Comparison of ENCODE assay signal across 11 mouse cellular contexts in the genomic region with DNA sequence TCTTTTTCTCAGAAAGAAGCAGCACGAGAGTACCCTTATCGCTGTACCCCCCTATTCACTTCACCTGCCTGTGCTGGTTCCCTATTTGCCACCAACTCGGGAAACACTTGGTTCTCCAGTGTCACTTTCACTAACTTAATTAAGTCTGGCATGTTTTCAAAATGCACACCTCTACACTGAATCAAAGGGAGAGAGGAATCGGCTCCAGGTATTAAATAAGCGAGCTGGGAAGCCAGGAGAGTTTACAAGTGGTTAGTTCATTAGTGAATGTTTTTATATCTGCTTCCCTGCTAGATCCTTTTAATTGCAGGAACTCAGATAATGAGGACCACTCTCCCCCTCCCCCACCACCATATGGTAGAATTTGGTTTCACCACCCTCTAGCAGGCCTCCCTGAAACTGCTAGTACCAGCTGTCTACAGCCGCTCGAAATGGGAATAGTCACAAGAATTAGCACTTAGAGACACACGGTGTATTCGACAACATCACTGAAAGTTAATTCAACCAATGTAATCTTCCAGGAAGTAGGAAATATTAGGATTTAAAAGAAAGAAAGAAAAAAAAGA. TPM values are rescaled to one million over a fixed set of nuclear protein-coding genes. Genes with fewer than 3 reads are reported as not detected.
DNase-seq lines count a peak whose midpoint lies in the region; ATAC-seq lines count a peak whose summit lies in the region.
"Had no signal": no experiment of that assay in that cellular context is flagged by ENCODE, and none has a peak within 500 bp of the region (broad histone marks: within the 10 kb centered on the region; RNA-seq: fewer than 3 reads in every experiment).

No protein-coding gene starts in this region.

- peak; percentile 82; the same call in 1 of the 2 replicates for ATAC-seq in forebrain, embryonic 12.5 days (ENCODE audit: low FRiP score)

- peak overlapping the region; percentile 19 for H3K27ac ChIP-seq in forebrain, embryonic 12.5 days
- H3K27ac ChIP-seq in heart, embryonic 10.5 days, result no peak overlapping the region
- H3K27ac ChIP-seq: kidney, postnatal 0 days had no signal

- H3K27me3 ChIP-seq in forebrain, embryonic 12.5 days, result no peaks in the 10 kb centered on the region
- no peaks in the 10 kb centered on the region for H3K27me3 ChIP-seq in heart, embryonic 10.5 days (ENCODE audit: insufficient read depth, poor library complexity, severe bottlenecking)

- no peak overlapping the region for H3K4me3 ChIP-seq in forebrain, embryonic 12.5 days (replicated peaks)
- H3K4me3 ChIP-seq in heart, embryonic 10.5 days, result no peak overlapping the region

- peak; percentile 85 for DNase-seq in brain, adult 2 months (ENCODE audit: low read depth, low spot score)
- peak; percentile 28 for DNase-seq in brain, embryonic 18.5 days (ENCODE audit: low read depth, low spot score)
- DNase-seq in layer of hippocampus, postnatal 36 days, result peak; percentile 45 to 53
- DNase-seq in spleen, adult 12 weeks (ENCODE audit: low spot score), result no peak
- no peak for DNase-seq in urinary bladder, postnatal 14 days (ENCODE audit: low spot score)
- no peak for DNase-seq in gastrocnemius, postnatal 10 days
- DNase-seq in heart, embryonic 10.5 days (ENCODE audit: low spot score), result no peak
- DNase-seq: gastrocnemius, postnatal 14 days; thymus, postnatal 4 days had no signal

- WGBS in forebrain, embryonic 12.5 days, result 39% methylated on average over 9 of the region's 9 CpGs
- WGBS in heart, embryonic 10.5 days, result 63% methylated on average over 9 of the region's 9 CpGs

- H3K9ac ChIP-seq in forebrain, embryonic 12.5 days, result no peak overlapping the region

- peaks cover 26% of the 10 kb centered on the region for H3K4me1 ChIP-seq in forebrain, embryonic 12.5 days
- H3K4me1 ChIP-seq in heart, embryonic 10.5 days, result peaks cover 20% of the 10 kb centered on the region

- H3K9me3 ChIP-seq in forebrain, embryonic 12.5 days, result no peaks in the 10 kb centered on the region
- no peaks in the 10 kb centered on the region for H3K9me3 ChIP-seq in heart, embryonic 10.5 days

- H3K4me2 ChIP-seq in forebrain, embryonic 12.5 days, result peak overlapping the region; percentile 21; the same call in 1 of the 2 replicates

- H3K36me3 ChIP-seq in forebrain, embryonic 12.5 days (replicated peaks), result no peaks in the 10 kb centered on the region
- 0 out of 2 replicates have a peak, but pooled peaks cover 4% of the 10 kb centered on the region for H3K36me3 ChIP-seq in heart, embryonic 10.5 days

RNA-seq across cellular contexts. Expression of gene Gm9747, which starts 28.2 kb away (rescaled TPM):
- polyA plus RNA-seq in forebrain, embryonic 12.5 days (2016; fragmentation: Nextera tagmentation; extraction: Ambion mirVana), result 37.0 and 38.2 TPM in 2 replicates
- not detected for total RNA-seq in layer of hippocampus, postnatal 36 days (2021)
- not detected for total RNA-seq in gastrocnemius, postnatal 10 days (2021)
- polyA plus RNA-seq in heart, embryonic 10.5 days (2016; fragmentation: Nextera tagmentation; extraction: Ambion mirVana), result 28.0 and 32.2 TPM in 2 replicates
- total RNA-seq: gastrocnemius, postnatal 14 days had no signal

RNA-seq across cellular contexts. Expression of gene Irs1, which starts 30.1 kb away (rescaled TPM):
- polyA plus RNA-seq in forebrain, embryonic 12.5 days (2016; fragmentation: Nextera tagmentation; extraction: Ambion mirVana), result 17.8 and 18.3 TPM in 2 replicates
- 10 to 100 TPM; 18.2 to 21.4 TPM for total RNA-seq in layer of hippocampus, postnatal 36 days (2021)
- total RNA-seq in gastrocnemius, postnatal 10 days (2021), result 10 to 100 TPM; 62.4 to 76.2 TPM
- polyA plus RNA-seq in heart, embryonic 10.5 days (2016; fragmentation: Nextera tagmentation; extraction: Ambion mirVana), result 10.0 and 12.5 TPM in 2 replicates

RNA-seq across cellular contexts. Expression of gene Rhbdd1, which starts 55.1 kb away (rescaled TPM):
- 8.9 and 10.4 TPM in 2 replicates for polyA plus RNA-seq in forebrain, embryonic 12.5 days (2016; fragmentation: Nextera tagmentation; extraction: Ambion mirVana)
- 1 to 10 TPM; 7.7 to 7.8 TPM for total RNA-seq in layer of hippocampus, postnatal 36 days (2021)
- total RNA-seq in gastrocnemius, postnatal 10 days (2021), result 10 to 100 TPM; 12.2 to 13.2 TPM
- 11.0 and 12.4 TPM in 2 replicates for polyA plus RNA-seq in heart, embryonic 10.5 days (2016; fragmentation: Nextera tagmentation; extraction: Ambion mirVana)

Comparison
In these comparisons a context has a peak if more than half of its experiments do, and no peak if none do; other contexts are left out.
1. DNase-seq: peak in brain, adult 2 months (single experiment), brain, embryonic 18.5 days (single experiment) and layer of hippocampus, postnatal 36 days (2 of 2); none in spleen, adult 12 weeks (single experiment), urinary bladder, postnatal 14 days (single experiment), gastrocnemius, postnatal 10 days (single experiment) and heart, embryonic 10.5 days (single experiment).